Mouse (Mus musculus): ENCODE data around the gene Sgta. TPM values are rescaled to one million over a fixed set of nuclear protein-coding genes. Genes with fewer than 3 reads are reported as not detected.
"Not testable (repeated sequence)": the region's sequence is repeated elsewhere in the genome, so short reads cannot be mapped to it uniquely, and the experiment has no call there.

The Sgta gene
- polyA plus RNA-seq, 1 experiment from 2014 or later, result 320 TPM

GRCm38 (mm10) chr10:81051133-81051532 lies 8.8 kb downstream of the Sgta start:
- no peak for DNase-seq (ENCODE audit: low spot score)
- WGBS, result 96% methylated on average over 6 of the region's 6 CpGs
- H3K9me3 ChIP-seq, result no peaks in the 10 kb centered on the region
- H3K4me1 ChIP-seq (replicated peaks), result peaks cover 10% of the 10 kb centered on the region; the same call in 1 of the 2 replicates
- no peaks in the 10 kb centered on the region for H3K27me3 ChIP-seq (ENCODE audit: insufficient read depth, poor library complexity, severe bottlenecking)
- H3K4me3 ChIP-seq, result no peak overlapping the region
- no peak overlapping the region for H3K27ac ChIP-seq
- H3K36me3 ChIP-seq, result peaks cover 96% of the 10 kb centered on the region

DNA sequence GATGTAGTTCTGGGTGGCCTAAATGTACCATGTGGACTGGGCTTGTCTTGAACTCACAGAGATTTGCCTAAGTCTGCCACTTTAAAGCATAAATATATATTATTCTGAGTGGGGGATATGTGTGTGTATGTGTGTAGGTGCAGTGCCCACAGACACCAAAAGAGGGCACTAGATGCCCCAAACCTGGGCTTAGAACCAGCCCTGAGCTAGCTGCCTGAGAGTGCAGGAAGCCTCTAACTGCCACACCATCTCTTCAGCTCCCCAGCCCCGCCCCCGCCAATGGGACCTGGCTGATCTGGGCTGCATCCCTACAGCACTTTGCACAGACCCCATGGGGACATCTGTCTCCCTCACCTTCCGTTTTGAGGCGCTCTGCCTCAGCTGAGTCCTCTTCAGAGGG lies 9.3 kb downstream of the Sgta start:
- WGBS, result 90% methylated on average over 4 of the region's 4 CpGs
- peak; percentile 28 for DNase-seq (ENCODE audit: low spot score)

GRCm38 (mm10) chr10:81045246-81045645 lies 14.7 kb downstream of the Sgta start:
- WGBS, result 94% methylated on average over 14 of the region's 14 CpGs
- H3K9me3 ChIP-seq; H3K4me1 ChIP-seq (replicated peaks); H3K27me3 ChIP-seq (ENCODE audit: insufficient read depth, poor library complexity, severe bottlenecking); DNase-seq (ENCODE audit: low spot score); H3K27ac ChIP-seq; H3K4me3 ChIP-seq: not testable (repeated sequence)
- peaks cover 80% of the 10 kb centered on the region for H3K36me3 ChIP-seq

More for the DNA sequence above, 9.3 kb downstream of the Sgta start:
- Histone ChIP-seq H3K27me3 (ENCODE audit: insufficient read depth, poor library complexity, severe bottlenecking) (no peaks in the 10 kb centered on the region), H3K4me1 (replicated peaks) (0 out of 2 replicates have a peak, but pooled peaks cover 10% of the 10 kb centered on the region), H3K9me3 (no peaks in the 10 kb centered on the region), H3K4me3 (no peak overlapping the region), H3K36me3 (peaks cover 99% of the 10 kb centered on the region), H3K27ac (no peak overlapping the region)

GRCm38 (mm10) chr10:81041458-81042175 lies 18.4 kb downstream of the Sgta start:
- no peaks in the 10 kb centered on the region for H3K9me3 ChIP-seq
- WGBS, result 37% methylated on average over 13 of the region's 13 CpGs
- H3K36me3 ChIP-seq, result peaks cover 44% of the 10 kb centered on the region
- H3K4me3 ChIP-seq, result no peak overlapping the region
- no peaks in the 10 kb centered on the region for H3K27me3 ChIP-seq (ENCODE audit: insufficient read depth, poor library complexity, severe bottlenecking)
- peaks cover 12% of the 10 kb centered on the region for H3K4me1 ChIP-seq (replicated peaks)
- DNase-seq (ENCODE audit: low spot score), result peak; percentile 75
- no peak overlapping the region for H3K27ac ChIP-seq

- Histone ChIP-seq H3K4me1 (replicated peaks) (peaks cover 14% of the 10 kb centered on the region), H3K9me3 (no peaks in the 10 kb centered on the region), H3K27me3 (ENCODE audit: insufficient read depth, poor library complexity, severe bottlenecking) (no peaks in the 10 kb centered on the region), H3K36me3 (peaks cover 7% of the 10 kb centered on the region; the same call in 1 of the 2 replicates), H3K4me3 (peak within 1 kb of the TSS; percentile 67), H3K27ac (peak within 1 kb of the TSS; percentile 86)
- WGBS, result 1% methylated on average over 35 of the region's 35 CpGs
- peak; percentile 98 for DNase-seq (ENCODE audit: low spot score)
Observed at GRCm38 (mm10) chr10:81036988-81037580, 22.9 kb downstream of the Sgta start, which contains the start of gene Slc39a3. Slc39a3 (minus strand) TSS chr10:81037426.

GRCm38 (mm10) chr10:81036251-81036650 lies 23.7 kb downstream of the Sgta start:
- 78% methylated on average over 7 of the region's 7 CpGs for WGBS
- Histone ChIP-seq H3K4me1 (replicated peaks) (peaks cover 14% of the 10 kb centered on the region), H3K4me3 (no peak overlapping the region), H3K36me3 (peaks cover 13% of the 10 kb centered on the region), H3K27ac (no peak overlapping the region), H3K27me3 (ENCODE audit: insufficient read depth, poor library complexity, severe bottlenecking) (no peaks in the 10 kb centered on the region), H3K9me3 (no peaks in the 10 kb centered on the region)
- DNase-seq (ENCODE audit: low spot score), result no peak

DNA sequence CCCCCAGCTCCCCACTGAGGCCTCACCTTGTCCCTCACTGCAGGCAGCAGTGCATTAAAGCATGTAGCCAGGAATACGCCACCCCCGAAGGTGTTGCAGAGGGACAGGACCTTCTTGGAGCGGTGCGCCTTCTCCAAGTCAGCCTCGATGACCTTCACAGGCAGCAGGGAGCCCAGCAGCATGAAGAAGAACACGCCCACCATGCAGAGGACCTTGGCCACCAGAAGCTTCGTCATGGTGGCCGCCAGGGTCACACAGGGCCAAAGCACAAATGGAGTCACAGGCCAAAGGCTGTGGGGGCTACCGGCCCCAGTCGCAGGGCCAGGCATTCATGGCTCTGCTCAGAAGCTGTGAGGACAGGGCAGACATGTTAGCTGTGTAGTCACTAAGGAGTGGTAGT lies 26.4 kb downstream of the Sgta start:
- Histone ChIP-seq H3K9me3 (no peaks in the 10 kb centered on the region), H3K27me3 (ENCODE audit: insufficient read depth, poor library complexity, severe bottlenecking) (no peaks in the 10 kb centered on the region), H3K4me3 (no peak overlapping the region), H3K36me3 (peaks cover 28% of the 10 kb centered on the region), H3K4me1 (replicated peaks) (peaks cover 14% of the 10 kb centered on the region), H3K27ac (no peak overlapping the region)
- no peak for DNase-seq (ENCODE audit: low spot score)
- 87% methylated on average over 10 of the region's 10 CpGs for WGBS

DNA sequence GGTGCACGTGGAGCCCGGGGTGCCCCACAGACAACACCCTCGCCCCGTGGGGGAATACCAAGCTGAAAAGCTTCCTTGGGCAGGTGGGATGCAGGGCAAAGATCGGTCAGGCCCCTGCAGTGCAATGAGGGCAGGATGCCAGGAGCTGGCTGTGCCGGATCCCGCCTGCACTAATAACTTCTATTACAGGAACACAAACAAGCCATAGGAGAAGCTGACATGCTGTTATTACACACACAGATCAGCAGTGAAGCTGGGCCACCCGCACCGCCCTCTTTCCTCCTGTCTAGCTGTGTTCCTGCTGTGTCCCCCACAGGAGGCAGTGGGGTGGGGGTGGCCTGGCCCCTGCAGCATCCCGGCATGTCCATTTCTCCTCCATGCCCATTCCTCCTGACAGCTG lies 30.9 kb downstream of the Sgta start:
- H3K27ac ChIP-seq, result 0 out of 2 replicates have a peak overlapping the region, but pooled peaks have one; percentile 5
- whole genome bisulfite sequencing, result 72% methylated on average over 10 of the region's 10 CpGs
- no peak overlapping the region for H3K4me3 ChIP-seq
- H3K9me3 ChIP-seq, result no peaks in the 10 kb centered on the region
- H3K36me3 ChIP-seq, result peaks cover 28% of the 10 kb centered on the region
- DNase-seq (ENCODE audit: low spot score), result no peak
- peaks cover 11% of the 10 kb centered on the region for H3K4me1 ChIP-seq (replicated peaks)
- peaks cover 31% of the 10 kb centered on the region for H3K27me3 ChIP-seq (ENCODE audit: insufficient read depth, poor library complexity, severe bottlenecking)

GRCm38 (mm10) chr10:81028219-81028618 lies 31.8 kb downstream of the Sgta start:
- Histone ChIP-seq H3K4me1 (replicated peaks) (peaks cover 11% of the 10 kb centered on the region), H3K27me3 (ENCODE audit: insufficient read depth, poor library complexity, severe bottlenecking) (peaks cover 39% of the 10 kb centered on the region), H3K36me3 (peaks cover 28% of the 10 kb centered on the region), H3K9me3 (no peaks in the 10 kb centered on the region), H3K4me3 (no peak overlapping the region), H3K27ac (no peak overlapping the region)
- no peak for DNase-seq (ENCODE audit: low spot score)

GRCm38 (mm10) chr10:81027331-81027730 lies 32.6 kb downstream of the Sgta start:
- Histone ChIP-seq H3K27ac (no peak overlapping the region), H3K4me3 (no peak overlapping the region), H3K36me3 (peaks cover 22% of the 10 kb centered on the region), H3K27me3 (ENCODE audit: insufficient read depth, poor library complexity, severe bottlenecking) (peaks cover 47% of the 10 kb centered on the region), H3K9me3 (no peaks in the 10 kb centered on the region), H3K4me1 (replicated peaks) (peaks cover 11% of the 10 kb centered on the region)
- DNase-seq (ENCODE audit: low spot score), result no peak
- whole genome bisulfite sequencing, result 73% methylated on average over 4 of the region's 4 CpGs

DNA sequence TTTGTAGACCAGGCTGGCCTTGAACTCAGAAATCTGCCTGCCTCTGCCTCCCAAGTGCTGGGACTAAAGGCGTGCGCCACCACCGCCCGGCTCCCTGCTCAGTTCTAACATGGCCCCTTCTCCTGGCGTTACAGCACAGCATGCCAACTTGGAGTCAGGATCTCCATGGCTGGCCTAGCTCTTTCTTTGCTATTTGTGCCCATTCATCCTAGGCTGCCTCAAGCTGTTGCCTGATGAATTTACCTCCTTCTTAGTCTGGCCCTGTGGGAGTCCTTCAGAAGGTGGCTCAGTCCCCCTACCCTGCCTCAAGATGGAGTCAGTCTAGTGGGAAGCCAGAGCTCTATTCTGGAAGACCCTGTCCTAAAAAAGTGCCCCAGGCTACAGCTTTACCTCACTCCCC lies 33.1 kb downstream of the Sgta start:
- Histone ChIP-seq H3K27me3 (ENCODE audit: insufficient read depth, poor library complexity, severe bottlenecking) (peaks cover 52% of the 10 kb centered on the region), H3K4me1 (replicated peaks) (peaks cover 15% of the 10 kb centered on the region), H3K4me3 (no peak overlapping the region), H3K9me3 (no peaks in the 10 kb centered on the region), H3K36me3 (peaks cover 20% of the 10 kb centered on the region), H3K27ac (no peak overlapping the region)
- WGBS, result 95% methylated on average over 5 of the region's 5 CpGs
- DNase-seq (ENCODE audit: low spot score), result no peak

DNA sequence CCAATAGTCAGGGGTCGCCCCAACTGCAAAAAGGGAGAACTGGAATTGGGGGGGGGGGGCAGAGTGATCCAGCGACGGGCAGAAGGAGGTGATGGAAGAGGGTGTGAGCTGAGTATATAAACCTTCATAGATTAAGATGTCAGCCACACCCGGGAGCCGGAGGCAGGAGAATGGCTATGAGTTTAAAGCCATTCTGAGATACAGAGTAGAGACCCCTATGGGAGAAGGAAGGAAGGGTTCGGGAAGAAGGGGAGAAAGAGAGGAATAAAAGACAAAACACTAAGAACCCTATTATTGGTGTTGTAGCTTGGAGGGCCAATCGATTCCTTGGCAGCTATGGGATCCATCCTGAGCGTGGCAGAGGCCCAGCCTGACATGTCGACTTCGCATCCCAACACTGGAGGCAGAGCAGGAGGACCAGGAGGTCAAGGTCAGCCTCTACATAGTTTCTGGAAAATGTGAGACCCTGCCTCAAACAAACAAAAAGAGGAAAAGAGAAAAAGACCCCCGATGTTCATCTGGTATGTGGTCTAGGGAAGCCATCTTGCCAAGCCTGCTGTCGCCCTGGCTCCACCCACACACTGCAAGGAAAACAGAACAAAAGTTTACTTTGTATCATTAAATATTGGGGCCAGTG lies 34.2 kb downstream of the Sgta start, which contains the start of gene Diras1:
Gene Diras1 (minus strand): TSS at position 24 of the 637 bp plus-strand sequence.
- Histone ChIP-seq H3K27me3 (ENCODE audit: insufficient read depth, poor library complexity, severe bottlenecking) (peaks cover 63% of the 10 kb centered on the region), H3K36me3 (peaks cover 10% of the 10 kb centered on the region), H3K4me3 (peak within 1 kb of the TSS; percentile 57), H3K9me3 (no peaks in the 10 kb centered on the region), H3K27ac (peak within 1 kb of the TSS; percentile 81), H3K4me1 (replicated peaks) (peaks cover 19% of the 10 kb centered on the region)
- DNase-seq (ENCODE audit: low spot score), result no peak
- WGBS, result 51% methylated on average over 12 of the region's 12 CpGs
